Comparison of ENCODE assay signal across 13 mouse cellular contexts in genomic region chr4:95487969-95488368, GRCm38 (mm10).
"Had no signal": no experiment of that assay in that cellular context is flagged by ENCODE, and none has a peak within 500 bp of the region (broad histone marks: within the 10 kb centered on the region; RNA-seq: fewer than 3 reads in every experiment).

No protein-coding gene starts in this region.

- H3K4me1 ChIP-seq: hindbrain, embryonic 15.5 days; midbrain, embryonic 12.5 days had no signal

- H3K27ac ChIP-seq: hindbrain, embryonic 15.5 days; kidney, embryonic 15.5 days; macrophage; midbrain, embryonic 12.5 days had no signal

- H3K9ac ChIP-seq: hindbrain, embryonic 15.5 days; kidney, embryonic 15.5 days; midbrain, embryonic 12.5 days had no signal

- ATAC-seq: midbrain, embryonic 16.5 days had no signal

- H3K36me3 ChIP-seq: hindbrain, embryonic 15.5 days; kidney, embryonic 15.5 days; limb, embryonic 10.5 days; midbrain, embryonic 12.5 days had no signal

- DNase-seq: kidney, adult 2 months; kidney, postnatal 14 days; lung, postnatal 14 days; right cerebral cortex, adult 18-20 months; right cerebral cortex, postnatal 25 days; thymus, postnatal 36 days had no signal

- H3K4me3 ChIP-seq: hindbrain, embryonic 15.5 days; kidney, embryonic 15.5 days; limb, embryonic 10.5 days; megakaryocyte, embryonic 14.5 days; midbrain, embryonic 12.5 days had no signal

- H3K27me3 ChIP-seq: hindbrain, embryonic 15.5 days; kidney, embryonic 15.5 days; midbrain, embryonic 12.5 days had no signal

- H3K4me2 ChIP-seq: hindbrain, embryonic 15.5 days; kidney, embryonic 15.5 days; midbrain, embryonic 12.5 days had no signal

- H3K9me3 ChIP-seq: hindbrain, embryonic 15.5 days; kidney, embryonic 15.5 days; limb, embryonic 10.5 days; megakaryocyte, embryonic 14.5 days; midbrain, embryonic 12.5 days had no signal
